In the genomic region with DNA sequence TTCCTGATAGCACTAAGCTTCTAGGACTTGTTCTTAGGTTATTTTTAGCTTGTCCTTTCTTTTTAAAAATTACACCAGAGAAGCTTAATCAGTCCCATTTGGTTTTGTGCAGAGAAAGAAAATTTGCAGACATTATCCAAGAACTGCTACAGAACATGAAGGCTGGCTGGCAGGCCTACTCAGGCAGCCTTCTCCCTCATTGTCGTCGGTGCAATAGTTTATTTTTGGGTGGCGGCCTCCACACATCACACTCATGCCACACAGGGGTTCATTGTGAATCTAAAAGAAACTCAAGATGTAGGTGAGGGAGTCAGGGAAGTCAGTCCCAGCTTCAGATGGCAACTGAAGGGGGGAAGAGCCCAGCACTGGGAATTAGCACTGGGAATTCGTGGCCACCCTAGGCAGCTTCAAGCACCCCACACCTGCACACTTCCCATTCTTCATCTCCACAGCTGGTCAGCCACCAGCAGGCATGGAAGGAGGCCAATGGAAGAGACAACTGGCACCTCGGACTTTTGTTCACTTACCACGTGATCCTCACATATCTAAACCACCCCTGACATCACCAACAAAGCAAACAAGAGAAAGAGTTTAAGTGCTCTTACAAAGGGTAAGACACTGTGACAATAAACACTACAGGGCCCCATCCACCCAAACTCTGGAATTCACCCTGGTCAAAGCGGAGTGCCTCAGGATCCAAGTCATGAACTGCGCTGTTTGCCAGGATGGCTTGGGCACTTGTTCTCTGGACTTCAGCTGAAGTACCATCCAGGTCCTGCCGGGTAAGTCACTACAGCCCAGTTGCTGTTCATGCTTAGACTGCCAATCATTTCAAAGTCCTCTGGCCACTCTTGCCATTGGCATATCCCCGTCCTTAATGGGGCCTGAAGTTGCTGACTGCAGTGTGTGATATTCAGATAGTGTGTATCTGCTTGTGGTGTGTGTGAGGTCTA, we compare ENCODE assay signal across 11 mouse cellular contexts. TPM values are rescaled to one million over a fixed set of nuclear protein-coding genes. Genes with fewer than 3 reads are reported as not detected.
A peak's percentile ranks its signal among the peaks of the same experiment; 100 is the strongest.
DNase-seq lines count a peak whose midpoint lies in the region; ATAC-seq and TF ChIP-seq lines count a peak whose summit lies in the region.
"Had no signal": no experiment of that assay in that cellular context is flagged by ENCODE, and none has a peak within 500 bp of the region (broad histone marks: within the 10 kb centered on the region; RNA-seq: fewer than 3 reads in every experiment).

No protein-coding gene starts in this region.

- H3K4me2 ChIP-seq in heart, embryonic 13.5 days = no peak overlapping the region
- H3K4me2 ChIP-seq in liver, embryonic 12.5 days = no peak overlapping the region
- H3K4me2 ChIP-seq in hindbrain, embryonic 16.5 days (ENCODE audit: low read length) = no peak overlapping the region

- intact Hi-C loops in left cerebral cortex, adult 2 months (cut with DNase I) = no loop called here
- intact Hi-C loops in left cerebral cortex, postnatal 4 days (cut with DNase I) = loop anchor here (10.0 kb wide), 1 partner anchor 94 kb away; no protein-coding TSS in a partner anchor

- H3K9me3 ChIP-seq in heart, embryonic 13.5 days = no peaks in the 10 kb centered on the region
- H3K9me3 ChIP-seq in liver, embryonic 12.5 days (replicated peaks) = no peaks in the 10 kb centered on the region
- H3K9me3 ChIP-seq in hindbrain, embryonic 16.5 days (ENCODE audit: control insufficient read depth, low read length) = no peaks in the 10 kb centered on the region
- H3K9me3 ChIP-seq: forebrain, embryonic 10.5 days had no signal

- H3K4me1 ChIP-seq in heart, embryonic 13.5 days = peaks cover 18% of the 10 kb centered on the region
- peaks cover 17% of the 10 kb centered on the region for H3K4me1 ChIP-seq in liver, embryonic 12.5 days
- H3K4me1 ChIP-seq in hindbrain, embryonic 16.5 days (ENCODE audit: control insufficient read depth, insufficient read depth, low read depth, low read length) = no peaks in the 10 kb centered on the region

- 53% methylated on average over 10 of the region's 10 CpGs for WGBS in heart, embryonic 13.5 days
- WGBS in liver, embryonic 12.5 days (ENCODE audit: insufficient replicate concordance) = 64% methylated on average over 10 of the region's 10 CpGs
- WGBS in hindbrain, embryonic 16.5 days = 68% methylated on average over 10 of the region's 10 CpGs

- H3K36me3 ChIP-seq in heart, embryonic 13.5 days = no peaks in the 10 kb centered on the region
- no peaks in the 10 kb centered on the region for H3K36me3 ChIP-seq in liver, embryonic 12.5 days
- no peaks in the 10 kb centered on the region for H3K36me3 ChIP-seq in hindbrain, embryonic 16.5 days (ENCODE audit: control insufficient read depth, insufficient read depth, low read length)
- H3K36me3 ChIP-seq: forebrain, embryonic 10.5 days had no signal

- H3K9ac ChIP-seq in heart, embryonic 13.5 days = no peak overlapping the region
- H3K9ac ChIP-seq in liver, embryonic 12.5 days = no peak overlapping the region
- H3K9ac ChIP-seq in hindbrain, embryonic 16.5 days (ENCODE audit: low read depth, low read length) = no peak overlapping the region

- TF ChIP-seq CTCF in left cerebral cortex, adult 2 months (IDR thresholded peaks at IDR 0.05) = no peak

- 0 out of 2 replicates have a peak, but pooled peaks cover 13% of the 10 kb centered on the region for H3K27me3 ChIP-seq in heart, embryonic 13.5 days (replicated peaks)
- H3K27me3 ChIP-seq in liver, embryonic 12.5 days (replicated peaks) = no peaks in the 10 kb centered on the region
- no peaks in the 10 kb centered on the region for H3K27me3 ChIP-seq in hindbrain, embryonic 16.5 days (replicated peaks; ENCODE audit: control insufficient read depth, insufficient read depth, low read length)

- H3K4me3 ChIP-seq in heart, embryonic 13.5 days = no peak overlapping the region
- H3K4me3 ChIP-seq in left cerebral cortex, adult 2 months = no peak overlapping the region
- no peak overlapping the region for H3K4me3 ChIP-seq in liver, embryonic 12.5 days
- no peak overlapping the region for H3K4me3 ChIP-seq in hindbrain, embryonic 16.5 days (ENCODE audit: low read length)
- H3K4me3 ChIP-seq: forebrain, embryonic 10.5 days had no signal

- ATAC-seq in heart, embryonic 13.5 days (ENCODE audit: extremely low read depth, insufficient number of reproducible peaks, low FRiP score, low TSS enrichment) = no peak
- ATAC-seq in liver, embryonic 12.5 days = peak; percentile 27; the same call in 1 of the 2 replicates
- no peak for ATAC-seq in hindbrain, embryonic 16.5 days

- peak overlapping the region; percentile 26; the same call in 1 of the 2 replicates for H3K27ac ChIP-seq in heart, embryonic 13.5 days (replicated peaks)
- peak overlapping the region; percentile 36 for H3K27ac ChIP-seq in left cerebral cortex, adult 2 months
- H3K27ac ChIP-seq in liver, embryonic 12.5 days = no peak overlapping the region
- H3K27ac ChIP-seq in hindbrain, embryonic 16.5 days (ENCODE audit: low read depth, low read length) = no peak overlapping the region
- H3K27ac ChIP-seq: forebrain, embryonic 10.5 days had no signal

- no peak for DNase-seq in heart, adult 9 months (ENCODE audit: low spot score in 2 of 2)
- no peak for DNase-seq in left cerebral cortex, adult 2 months (ENCODE audit: extremely low spot score in 1 of 2, low spot score in 2 of 2)
- no peak for DNase-seq in left cerebral cortex, postnatal 4 days
- DNase-seq in lung, postnatal 36 days = peak; percentile 76
- no peak for DNase-seq in ovary, adult 18-20 months (ENCODE audit: low spot score)
- DNase-seq: cerebellum, adult 9-10 months; heart, postnatal 10 days had no signal

RNA-seq across cellular contexts. Expression of gene Lrrc8d, which starts 9.0 kb away (rescaled TPM):
- 7.6 and 9.0 TPM in 2 replicates for polyA plus RNA-seq in heart, embryonic 13.5 days (2015; fragmentation: Nextera tagmentation; extraction: Ambion mirVana)
- total RNA-seq in left cerebral cortex, adult 2 months (2021) = 10 to 100 TPM; 35.6 to 39.0 TPM
- total RNA-seq in left cerebral cortex, postnatal 4 days (2021) = 10 to 100 TPM; 60.2 to 62.3 TPM
- 14.5 and 15.4 TPM in 2 replicates for polyA plus RNA-seq in liver, embryonic 12.5 days (2016; fragmentation: Nextera tagmentation; extraction: Ambion mirVana)
- polyA plus RNA-seq in hindbrain, embryonic 16.5 days (2015; fragmentation: Nextera tagmentation; extraction: Ambion mirVana) = 19.1 and 33.1 TPM in 2 replicates

Comparison
In these comparisons a context has a peak if more than half of its experiments do, and no peak if none do; other contexts are left out.
1. H3K27ac ChIP-seq: peak in heart, embryonic 13.5 days (single experiment) and left cerebral cortex, adult 2 months (single experiment); none in liver, embryonic 12.5 days (single experiment) and hindbrain, embryonic 16.5 days (single experiment).